Mouse (Mus musculus): ENCODE results near the gene Gm5089. TPM values are rescaled to one million over a fixed set of nuclear protein-coding genes. Genes with fewer than 3 reads are reported as not detected.
A peak's percentile ranks its signal among the peaks of the same experiment; 100 is the strongest.

Gene Gm5089
- polyA plus RNA-seq, 1 experiment = not detected

GRCm38 (mm10) chr14:122478574-122479011 lies 27.7 kb upstream of the Gm5089 start:
- Histone ChIP-seq H3K4me2 (ENCODE audit: low read depth) (no peak overlapping the region), H3K4me3 (no peak overlapping the region), H3K27me3 (ENCODE audit: control insufficient read depth, insufficient read depth, insufficient read length) (peaks cover 38% of the 10 kb centered on the region)

GRCm38 (mm10) chr14:122477971-122478573 lies 27.2 kb upstream of the Gm5089 start:
- no peak overlapping the region for H3ac ChIP-seq (ENCODE audit: control insufficient read depth, insufficient read length)
- peaks cover 34% of the 10 kb centered on the region for H3K27me3 ChIP-seq (ENCODE audit: control insufficient read depth, insufficient read depth, insufficient read length)
- no peak overlapping the region for H3K4me2 ChIP-seq (ENCODE audit: low read depth)
- H3K79me2 ChIP-seq (ENCODE audit: control insufficient read depth, insufficient read depth) = peaks cover 7% of the 10 kb centered on the region
- no peaks in the 10 kb centered on the region for H3K36me3 ChIP-seq (ENCODE audit: control insufficient read depth, insufficient read depth)
- no peak for TF ChIP-seq USF1 (IDR thresholded peaks at IDR 0.05; ENCODE audit: low read depth)
- no peak for TF ChIP-seq TCF12 (IDR thresholded peaks at IDR 0.05; ENCODE audit: insufficient read depth, poor library complexity, severe bottlenecking)
- TF ChIP-seq POLR2A (IDR thresholded peaks at IDR 0.05; ENCODE audit: insufficient read length, low read depth) = no peak
- H3K4me3 ChIP-seq = no peak overlapping the region

More at GRCm38 (mm10) chr14:122478574-122479011, 27.7 kb upstream of the Gm5089 start:
- TF ChIP-seq E2F4 (IDR thresholded peaks at IDR 0.05; ENCODE audit: insufficient read depth) (no peak), CEBPB (IDR thresholded peaks at IDR 0.05; ENCODE audit: insufficient read depth, poor library complexity, severe bottlenecking) (no peak), MYOG (IDR thresholded peaks at IDR 0.05; ENCODE audit: control insufficient read depth in 1 of 3, insufficient read depth in 1 of 3, insufficient read length in 2 of 3, low read depth in 2 of 3) (no peak), REST (IDR thresholded peaks at IDR 0.05; ENCODE audit: insufficient read depth, insufficient read length) (no peak), POLR2A (IDR thresholded peaks at IDR 0.05; ENCODE audit: insufficient read length, low read depth) (no peak), SRF (IDR thresholded peaks at IDR 0.05; ENCODE audit: control insufficient read depth, insufficient read length, low read depth) (no peak), MAX (IDR thresholded peaks at IDR 0.05; ENCODE audit: low read depth) (no peak), MYOD1 (IDR thresholded peaks at IDR 0.05; ENCODE audit: control insufficient read depth in 1 of 3, insufficient read length in 2 of 3, low read depth in 2 of 3) (no peak), TCF12 (IDR thresholded peaks at IDR 0.05; ENCODE audit: insufficient read depth, poor library complexity, severe bottlenecking) (no peak), TCF3 (IDR thresholded peaks at IDR 0.05; ENCODE audit: insufficient read length, low read depth) (no peak), USF1 (IDR thresholded peaks at IDR 0.05; ENCODE audit: low read depth) (no peak), POLR2AphosphoS2 (IDR thresholded peaks at IDR 0.05; ENCODE audit: insufficient read length, low read depth) (no peak)
- H3ac ChIP-seq (ENCODE audit: control insufficient read depth, insufficient read length) = no peak overlapping the region
- peaks cover 7% of the 10 kb centered on the region for H3K79me2 ChIP-seq (ENCODE audit: control insufficient read depth, insufficient read depth)
- H3K36me3 ChIP-seq (ENCODE audit: control insufficient read depth, insufficient read depth) = no peaks in the 10 kb centered on the region

GRCm38 (mm10) chr14:122477261-122477671 lies 26.4 kb upstream of the Gm5089 start:
- Histone ChIP-seq H3K4me2 (ENCODE audit: low read depth) (peak overlapping the region; percentile 64), H3K4me3 (peak overlapping the region; percentile 26), H3K79me2 (ENCODE audit: control insufficient read depth, insufficient read depth) (peaks cover 7% of the 10 kb centered on the region), H3K36me3 (ENCODE audit: control insufficient read depth, insufficient read depth) (no peaks in the 10 kb centered on the region), H3ac (ENCODE audit: control insufficient read depth, insufficient read length) (no peak overlapping the region), H3K27me3 (ENCODE audit: control insufficient read depth, insufficient read depth, insufficient read length) (peaks cover 32% of the 10 kb centered on the region)
- no peak for TF ChIP-seq REST (IDR thresholded peaks at IDR 0.05; ENCODE audit: insufficient read depth, insufficient read length)
- no peak for TF ChIP-seq E2F4 (IDR thresholded peaks at IDR 0.05; ENCODE audit: insufficient read depth)
- no peak for TF ChIP-seq SRF (IDR thresholded peaks at IDR 0.05; ENCODE audit: control insufficient read depth, insufficient read length, low read depth)
- TF ChIP-seq POLR2AphosphoS2 (IDR thresholded peaks at IDR 0.05; ENCODE audit: insufficient read length, low read depth) = no peak
- no peak for TF ChIP-seq MAX (IDR thresholded peaks at IDR 0.05; ENCODE audit: low read depth)
- no peak for TF ChIP-seq USF1 (IDR thresholded peaks at IDR 0.05; ENCODE audit: low read depth)
- TF ChIP-seq TCF3 (IDR thresholded peaks at IDR 0.05; ENCODE audit: insufficient read length, low read depth) = no peak
- no peak for TF ChIP-seq POLR2A (IDR thresholded peaks at IDR 0.05; ENCODE audit: insufficient read length, low read depth)
- no peak for TF ChIP-seq MYOD1 (IDR thresholded peaks at IDR 0.05; ENCODE audit: control insufficient read depth in 1 of 3, insufficient read length in 2 of 3, low read depth in 2 of 3)
- TF ChIP-seq TCF12 (IDR thresholded peaks at IDR 0.05; ENCODE audit: insufficient read depth, poor library complexity, severe bottlenecking) = no peak
- no peak for TF ChIP-seq MYOG (IDR thresholded peaks at IDR 0.05; ENCODE audit: control insufficient read depth in 1 of 3, insufficient read depth in 1 of 3, insufficient read length in 2 of 3, low read depth in 2 of 3)
- no peak for TF ChIP-seq CEBPB (IDR thresholded peaks at IDR 0.05; ENCODE audit: insufficient read depth, poor library complexity, severe bottlenecking)

GRCm38 (mm10) chr14:122476822-122477215 lies 25.9 kb upstream of the Gm5089 start:
- Histone ChIP-seq H3K36me3 (ENCODE audit: control insufficient read depth, insufficient read depth) (no peaks in the 10 kb centered on the region), H3K4me3 (peak overlapping the region; percentile 26), H3K79me2 (ENCODE audit: control insufficient read depth, insufficient read depth) (peaks cover 7% of the 10 kb centered on the region), H3ac (ENCODE audit: control insufficient read depth, insufficient read length) (no peak overlapping the region), H3K4me2 (ENCODE audit: low read depth) (peak overlapping the region; percentile 64), H3K27me3 (ENCODE audit: control insufficient read depth, insufficient read depth, insufficient read length) (peaks cover 32% of the 10 kb centered on the region)
- no peak for TF ChIP-seq POLR2AphosphoS2 (IDR thresholded peaks at IDR 0.05; ENCODE audit: insufficient read length, low read depth)
- no peak for TF ChIP-seq REST (IDR thresholded peaks at IDR 0.05; ENCODE audit: insufficient read depth, insufficient read length)
- no peak for TF ChIP-seq E2F4 (IDR thresholded peaks at IDR 0.05; ENCODE audit: insufficient read depth)
- TF ChIP-seq MYOD1 (IDR thresholded peaks at IDR 0.05; ENCODE audit: control insufficient read depth in 1 of 3, insufficient read length in 2 of 3, low read depth in 2 of 3) = no peak
- no peak for TF ChIP-seq USF1 (IDR thresholded peaks at IDR 0.05; ENCODE audit: low read depth)
- TF ChIP-seq TCF3 (IDR thresholded peaks at IDR 0.05; ENCODE audit: insufficient read length, low read depth) = no peak
- TF ChIP-seq SRF (IDR thresholded peaks at IDR 0.05; ENCODE audit: control insufficient read depth, insufficient read length, low read depth) = no peak
- no peak for TF ChIP-seq POLR2A (IDR thresholded peaks at IDR 0.05; ENCODE audit: insufficient read length, low read depth)
- no peak for TF ChIP-seq MAX (IDR thresholded peaks at IDR 0.05; ENCODE audit: low read depth)
- TF ChIP-seq MYOG (IDR thresholded peaks at IDR 0.05; ENCODE audit: control insufficient read depth in 1 of 3, insufficient read depth in 1 of 3, insufficient read length in 2 of 3, low read depth in 2 of 3) = no peak
